Mouse (Mus musculus) midbrain, embryonic 13.5 days (tissue): ENCODE results near the gene Dnajb14. TPM values are rescaled to one million over a fixed set of nuclear protein-coding genes. Genes with fewer than 3 reads are reported as not detected.
"Not testable (repeated sequence)": the region's sequence is repeated elsewhere in the genome, so short reads cannot be mapped to it uniquely, and the experiment has no call there.

ENCODE experiments used
- ATAC-seq: fragments of 200-750 bp; cut with Nextera tagmentation; 2 replicates; pipeline ENCODE4 v1.8.0; 2017; ENCODE audit warnings: mild to moderate bottlenecking, moderate TSS enrichment, moderate library complexity
- H3K27ac ChIP-seq: fragments of 300-500 bp; sonication (generic); 2 replicates; pipeline ENCODE4 v1.5.1; 2015; ENCODE audit warnings: inconsistent platforms, mild to moderate bottlenecking, moderate library complexity
- H3K27me3 ChIP-seq: fragments of 300-500 bp; sonication (generic); 2 replicates; pipeline ENCODE4 v1.6.1; 2015; ENCODE audit warnings: mild to moderate bottlenecking, inconsistent platforms
- H3K36me3 ChIP-seq: fragments of 300-500 bp; sonication (generic); 2 replicates; pipeline ENCODE4 v1.6.1; 2015; ENCODE audit warnings: mild to moderate bottlenecking, inconsistent platforms
- H3K4me1 ChIP-seq: fragments of 300-500 bp; sonication (generic); replicated peaks from 2 replicates; pipeline ENCODE4 v1.6.1; 2015; ENCODE audit warnings: inconsistent platforms
- H3K4me2 ChIP-seq: fragments of 300-500 bp; sonication (generic); replicated peaks from 2 replicates; pipeline ENCODE4 v1.6.1; 2015; ENCODE audit warnings: moderate library complexity, mild to moderate bottlenecking, inconsistent platforms
- H3K4me3 ChIP-seq: fragments of 300-500 bp; sonication (generic); replicated peaks from 2 replicates; pipeline ENCODE4 v1.5.1; 2015; ENCODE audit warnings: mild to moderate bottlenecking, inconsistent platforms
- H3K9ac ChIP-seq: fragments of 300-500 bp; sonication (generic); replicated peaks from 2 replicates; pipeline ENCODE4 v1.6.1; 2015; ENCODE audit warnings: mild to moderate bottlenecking, inconsistent platforms
- H3K9me3 ChIP-seq: fragments of 300-500 bp; sonication (generic); 2 replicates; pipeline ENCODE4 v1.6.1; 2016; ENCODE audit warnings: mild to moderate bottlenecking, inconsistent platforms
- WGBS: fragments of 180-500 bp; shearing (Covaris S2); methylation state at CpG from one replicate; pipeline ENCODE4 v1.1.7; 2015; 5-methylcytosine and 5-hydroxymethylcytosine counted together
- polyA plus RNA-seq: library from polyadenylated mRNA; unstranded; fragments of >200 nt; fragmentation: Nextera tagmentation; extraction: Ambion mirVana; gene quantifications from 2 replicates; pipeline ENCODE4 v1.2.1, GENCODE M21; 2015

Dnajb14 gene
- polyA plus RNA-seq, 1 experiment from 2014 or later, result 12.1 TPM

GRCm38 (mm10) chr3:137959456-137959855, 92.0 kb downstream of the Dnajb14 start:
- H3K27ac ChIP-seq, result no peak overlapping the region
- WGBS, result 81% methylated on average over 4 of the region's 4 CpGs
- H3K9ac ChIP-seq, result no peak overlapping the region
- H3K9me3 ChIP-seq, result no peaks in the 10 kb centered on the region
- no peaks in the 10 kb centered on the region for H3K36me3 ChIP-seq
- no peaks in the 10 kb centered on the region for H3K27me3 ChIP-seq
- no peak overlapping the region for H3K4me2 ChIP-seq
- H3K4me1 ChIP-seq, result 0 out of 2 replicates have a peak, but pooled peaks cover 5% of the 10 kb centered on the region
- ATAC-seq, result no peak
- H3K4me3 ChIP-seq, result no peak overlapping the region

- Histone ChIP-seq H3K4me3 (no peak overlapping the region), H3K27me3 (no peaks in the 10 kb centered on the region), H3K9ac (no peak overlapping the region), H3K4me1 (no peaks in the 10 kb centered on the region), H3K9me3 (no peaks in the 10 kb centered on the region), H3K4me2 (no peak overlapping the region), H3K27ac (no peak overlapping the region), H3K36me3 (no peaks in the 10 kb centered on the region)
- WGBS, result 67% methylated on average over 8 of the region's 8 CpGs
- no peak for ATAC-seq
Observed at GRCm38 (mm10) chr3:137961736-137962385, 94.4 kb downstream of the Dnajb14 start.

DNA sequence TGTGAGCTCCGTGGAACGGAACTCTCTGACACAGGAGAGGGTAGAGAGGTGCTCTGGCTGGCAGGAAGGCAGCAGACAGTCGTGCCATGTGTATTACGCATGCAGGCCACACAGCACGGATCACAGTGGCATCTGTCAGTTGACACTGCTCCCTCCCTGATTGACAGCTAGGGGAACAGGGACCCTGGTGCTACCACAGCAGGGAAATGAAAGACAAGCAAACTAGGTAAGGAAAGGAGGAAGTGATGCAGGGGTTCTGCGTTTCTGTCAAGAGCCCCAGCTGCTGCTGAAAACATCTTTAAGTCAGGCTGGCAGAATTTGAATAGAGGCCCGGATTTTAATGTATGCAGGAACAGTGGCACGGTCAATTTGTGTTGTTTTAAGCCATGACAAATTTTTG, 96.0 kb downstream of the Dnajb14 start:
- H3K27ac ChIP-seq, result no peak overlapping the region
- H3K9me3 ChIP-seq, result no peaks in the 10 kb centered on the region
- no peaks in the 10 kb centered on the region for H3K27me3 ChIP-seq
- H3K4me3 ChIP-seq, result no peak overlapping the region
- WGBS, result 69% methylated on average over 8 of the region's 8 CpGs
- 0 out of 2 replicates have a peak, but pooled peaks have one; percentile 27 for ATAC-seq
- H3K4me2 ChIP-seq, result no peak overlapping the region
- H3K4me1 ChIP-seq, result no peaks in the 10 kb centered on the region
- no peaks in the 10 kb centered on the region for H3K36me3 ChIP-seq
- no peak overlapping the region for H3K9ac ChIP-seq

DNA sequence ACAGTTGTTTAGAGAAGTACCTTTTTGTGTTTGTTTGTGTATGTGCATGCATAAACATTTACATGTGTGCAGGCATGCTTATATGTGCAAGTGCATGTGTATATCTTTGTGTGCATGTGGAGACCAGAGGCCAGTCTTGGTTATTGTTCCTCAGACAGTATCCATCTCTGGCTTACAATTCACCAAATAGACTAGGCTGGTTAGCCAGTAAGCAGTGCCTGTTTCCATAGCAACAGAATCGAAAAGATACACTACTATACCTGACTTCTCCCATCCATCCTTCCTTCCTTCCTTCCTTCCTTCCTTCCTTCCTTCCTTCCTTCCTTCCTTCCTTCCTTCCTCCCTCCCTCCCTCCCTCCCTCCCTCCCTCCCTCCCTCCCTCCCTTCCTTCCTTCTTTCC, 96.5 kb downstream of the Dnajb14 start:
- not testable (repeated sequence) for H3K4me1 ChIP-seq

More for the DNA sequence above, 96.5 kb downstream of the Dnajb14 start:
- not testable (repeated sequence) for H3K4me2 ChIP-seq, H3K27ac ChIP-seq, H3K27me3 ChIP-seq, H3K4me3 ChIP-seq, H3K9me3 ChIP-seq, H3K36me3 ChIP-seq, H3K9ac ChIP-seq
- 65% methylated on average over 1 of the region's 1 CpGs for WGBS
- 0 out of 2 replicates have a peak, but pooled peaks have one; percentile 17 for ATAC-seq

Other genes starting within 250 kb of the Dnajb14 start
- 8.3 and 8.6 TPM in 2 replicates for gene Ddit4l, start 246.1 kb upstream of the Dnajb14 start, polyA plus RNA-seq
- gene Gm21962, start 196.2 kb upstream of the Dnajb14 start, polyA plus RNA-seq, result not detected in 2 replicates
- 1,499 and 1,592 TPM in 2 replicates for gene H2afz, start 3.2 kb upstream of the Dnajb14 start, polyA plus RNA-seq
- 120 and 122 TPM in 2 replicates for gene Lamtor3, start 50.8 kb downstream of the Dnajb14 start, polyA plus RNA-seq
- gene Dapp1, start 113.9 kb downstream of the Dnajb14 start, polyA plus RNA-seq, result 0.67 and 1.2 TPM in 2 replicates
- gene 1110002E22Rik, start 197.4 kb downstream of the Dnajb14 start, polyA plus RNA-seq, result 0.03 and 0.05 TPM in 2 replicates
- gene Gm5105, start 199.7 kb downstream of the Dnajb14 start, polyA plus RNA-seq, result not detected in 2 replicates